Mouse (Mus musculus) urinary bladder, postnatal 14 days (tissue): ENCODE measurements at regions not wholly inside any gene's neighbourhood (a gene's known extent, or its start where the extent isn't known, plus 50 kb on each side); places are given as distances from the start of the nearest gene placed in this dataset.

Source experiments
- DNase-seq: peaks from one replicate; pipeline ENCODE4 v3.0.0; 2021; ENCODE audit warnings: low spot score

DNA sequence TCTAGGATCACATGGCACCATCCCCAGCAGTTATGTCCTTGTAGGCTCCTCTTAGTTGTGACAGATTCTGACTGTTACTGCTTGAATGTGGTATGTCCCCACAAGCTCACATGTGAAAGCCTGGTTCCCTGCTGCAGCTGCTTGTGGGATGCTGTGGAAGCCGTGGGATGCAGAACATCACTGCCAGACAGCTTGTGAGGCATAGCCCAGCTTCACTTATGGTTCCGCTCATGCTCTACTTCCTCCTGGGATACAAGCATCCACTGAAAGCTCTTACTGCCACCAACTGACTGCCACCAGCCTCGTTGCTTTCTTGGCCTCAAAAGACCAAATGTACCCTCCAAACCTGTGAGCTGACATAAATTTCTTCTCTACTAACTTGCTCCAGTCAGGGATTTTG is 167.7 kb upstream of the Ccdc122 start:
- DNase-seq: no peak

DNA sequence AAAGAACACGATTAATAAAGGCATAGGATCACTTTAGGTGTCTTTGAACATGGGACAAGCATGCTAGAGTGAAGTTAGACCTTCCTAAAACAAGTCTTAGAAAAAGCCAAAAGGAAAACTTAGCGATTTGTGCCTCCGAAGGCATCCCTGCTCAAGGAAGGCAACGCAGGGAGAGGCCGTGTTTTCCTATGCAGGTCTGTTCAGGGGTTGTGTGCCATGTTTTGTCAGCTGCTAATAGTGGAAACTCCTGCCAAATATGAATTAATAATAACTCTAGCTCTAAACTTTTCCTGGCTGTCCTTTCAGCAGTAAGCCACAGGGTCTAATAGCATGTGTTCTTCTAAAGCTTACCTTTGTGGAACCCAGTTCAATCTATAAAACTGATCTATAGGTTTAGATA is 168.4 kb upstream of the Ccdc122 start:
- DNase-seq: no peak

DNA sequence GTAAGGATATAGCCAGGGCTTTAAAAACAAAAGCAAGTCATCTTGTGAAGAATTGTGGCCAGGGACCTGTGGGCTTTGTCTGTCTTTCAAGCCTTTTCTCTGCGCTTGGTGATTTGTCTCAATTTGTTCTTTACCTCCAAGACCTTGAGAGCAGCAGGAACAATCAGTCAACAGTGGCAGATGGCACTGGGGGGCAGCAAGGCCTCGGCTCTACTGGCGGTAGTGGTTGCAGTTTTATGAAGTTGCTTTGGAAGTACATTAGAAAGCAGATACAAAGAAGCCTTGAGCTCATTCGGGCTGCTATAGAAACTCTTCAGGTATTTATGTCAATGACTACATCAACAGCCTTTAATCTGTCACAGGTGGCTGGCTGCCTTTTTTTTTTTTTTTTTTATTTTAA is 171.9 kb upstream of the Ccdc122 start:
- no peak for DNase-seq

DNA sequence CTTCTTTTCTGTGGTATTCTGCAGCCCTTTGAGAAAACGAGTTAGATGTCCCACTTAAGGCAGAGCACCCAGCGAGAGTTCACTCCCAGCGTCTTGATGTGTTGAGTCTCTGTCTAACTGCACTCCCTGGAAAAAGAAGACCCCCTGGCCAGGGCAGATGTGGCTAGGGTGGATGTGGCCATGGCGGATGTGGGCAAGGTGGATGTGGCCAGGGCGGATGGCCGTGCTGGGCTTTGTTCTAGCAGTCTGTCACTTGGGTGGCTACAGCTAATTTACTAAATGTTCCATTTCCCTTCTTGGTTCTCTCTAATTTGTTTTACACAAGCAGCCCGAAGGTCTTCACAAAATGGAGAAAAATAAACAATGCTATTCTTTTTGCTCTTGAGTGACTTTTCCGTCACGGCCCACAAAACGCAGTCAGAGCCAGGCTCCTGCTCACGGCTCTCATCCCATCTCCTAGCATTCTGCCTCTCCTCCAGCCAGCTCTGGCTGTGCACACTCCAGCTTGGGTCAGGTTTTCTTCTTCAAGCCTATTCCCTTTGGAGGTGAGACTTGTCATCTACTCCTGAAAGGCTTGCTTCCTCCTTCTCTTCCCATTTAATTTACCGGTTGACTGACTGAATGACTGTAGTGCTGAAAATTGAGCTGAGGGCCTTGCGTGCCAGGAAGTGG is 173.4 kb upstream of the Ccdc122 start:
- no peak for DNase-seq

DNA sequence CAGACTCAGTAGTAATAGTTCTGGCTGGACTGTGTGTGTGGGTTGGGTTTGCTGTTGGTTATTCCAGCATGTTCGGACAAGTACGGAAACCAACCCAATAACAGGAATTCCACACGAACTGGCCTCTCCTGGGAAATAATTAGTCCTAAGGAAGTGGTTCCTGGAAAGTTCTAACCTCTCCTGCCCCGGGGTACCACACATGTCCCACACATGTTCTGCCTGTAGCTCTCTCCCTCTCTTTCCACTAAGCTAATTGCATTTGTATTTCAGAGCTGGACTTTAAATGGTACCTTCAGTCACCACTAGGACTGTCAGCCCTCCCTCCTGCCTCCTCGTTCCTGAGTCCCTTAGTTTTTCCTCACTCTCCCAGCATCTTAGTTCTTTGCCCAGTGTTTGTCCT is 178.2 kb upstream of the Ccdc122 start:
- no peak for DNase-seq

DNA sequence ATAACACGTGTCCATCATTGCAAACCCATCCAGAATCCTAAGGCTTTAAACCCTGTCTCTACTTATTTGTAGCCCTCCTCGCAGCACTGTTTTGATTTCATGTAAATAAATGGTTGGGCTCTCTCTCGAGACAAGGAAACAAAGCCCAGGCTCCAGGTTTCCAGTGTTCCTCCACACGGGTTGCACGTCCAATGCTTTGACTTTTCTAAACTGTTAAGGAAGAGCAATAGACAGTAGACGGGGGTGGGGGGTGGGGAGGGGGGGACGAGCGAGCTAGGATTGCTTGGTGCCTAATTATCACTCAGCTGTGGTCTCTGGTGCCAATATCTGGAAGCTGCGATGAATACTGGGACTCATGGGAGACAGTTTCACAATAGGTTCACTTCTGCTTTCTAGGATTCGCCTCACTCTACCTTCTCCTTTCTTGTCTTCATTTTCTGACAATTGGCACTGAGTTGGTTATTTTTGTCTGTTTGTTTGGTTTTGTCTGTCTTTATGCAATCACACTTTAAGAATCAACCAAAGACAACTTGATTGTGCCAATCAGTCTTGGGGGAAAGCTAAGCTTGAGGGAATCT is 179.3 kb upstream of the Ccdc122 start:
- no peak for DNase-seq

DNA sequence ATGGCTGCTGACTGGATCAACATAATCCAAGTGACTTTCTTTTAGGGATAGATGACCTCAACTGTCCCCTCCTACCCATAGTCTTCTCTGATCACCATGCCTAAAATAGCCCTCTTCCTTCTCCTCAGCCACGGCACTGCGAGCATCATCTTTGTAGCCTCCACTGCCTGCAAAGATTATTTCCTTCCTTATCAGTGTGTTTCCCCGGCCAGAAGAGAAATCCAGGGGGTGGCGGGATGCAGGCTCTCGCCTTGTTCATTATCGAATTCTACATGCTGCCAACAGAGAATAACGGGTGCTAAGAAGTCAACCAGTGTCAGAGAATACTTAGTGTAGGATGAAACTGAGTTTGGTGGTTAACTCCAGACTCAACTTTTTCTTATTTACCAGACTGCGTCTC is 180.0 kb upstream of the Ccdc122 start:
- DNase-seq: no peak

DNA sequence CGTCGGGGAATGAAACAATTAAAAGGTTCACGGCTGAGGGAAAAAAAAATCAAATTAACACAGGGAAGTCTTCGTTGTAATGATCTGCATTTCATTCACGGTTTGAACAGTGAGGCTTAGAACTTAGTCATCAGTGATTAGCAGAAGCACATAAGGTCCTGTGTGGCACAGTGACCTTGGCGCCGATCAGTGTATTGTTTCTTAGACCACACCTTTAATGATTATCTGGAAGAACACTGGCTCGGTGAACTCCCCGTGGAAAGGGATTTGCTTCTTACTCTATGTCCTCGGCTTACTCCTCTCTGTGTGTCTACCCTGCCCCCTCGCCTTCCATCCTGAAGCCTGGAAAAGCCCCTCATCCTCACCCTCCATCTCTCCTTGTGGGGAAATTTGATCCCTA is 181.6 kb upstream of the Ccdc122 start:
- DNase-seq: no peak

DNA sequence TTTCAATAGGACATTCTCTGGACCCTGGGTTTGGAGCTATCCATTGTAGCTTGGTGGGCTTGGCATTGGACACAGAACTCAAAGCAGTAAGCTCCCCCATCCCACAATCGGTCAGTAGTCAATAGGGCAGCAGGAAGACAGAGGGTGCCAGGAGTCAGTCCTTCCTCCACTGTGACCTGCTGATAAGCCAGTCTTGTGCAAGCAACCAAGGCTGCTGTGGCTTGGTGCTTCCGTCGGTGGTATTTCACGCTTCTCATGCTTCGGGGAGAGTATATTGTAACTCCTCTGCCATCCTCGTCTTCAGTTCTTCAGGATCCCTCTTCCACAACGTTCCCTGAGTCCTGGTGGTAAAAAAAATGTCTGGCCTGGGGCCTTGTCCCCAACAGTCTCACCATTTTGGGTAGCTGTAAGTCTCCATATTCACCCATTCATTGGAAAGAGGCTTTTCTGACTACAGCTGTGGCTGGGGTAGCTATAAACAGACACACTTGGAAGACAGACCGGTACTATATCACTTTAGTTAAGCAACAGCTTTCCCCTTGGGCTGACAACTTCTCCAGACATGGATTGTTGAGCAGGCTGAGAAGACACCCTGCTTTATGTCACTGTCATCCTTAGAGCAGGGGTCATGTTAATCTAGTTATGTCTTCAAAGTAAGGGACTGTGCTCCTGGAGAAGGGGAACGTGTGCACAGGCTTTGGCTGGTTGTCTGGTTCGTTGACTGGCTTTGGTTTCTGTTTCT is 184.9 kb upstream of the Ccdc122 start:
- no peak for DNase-seq

DNA sequence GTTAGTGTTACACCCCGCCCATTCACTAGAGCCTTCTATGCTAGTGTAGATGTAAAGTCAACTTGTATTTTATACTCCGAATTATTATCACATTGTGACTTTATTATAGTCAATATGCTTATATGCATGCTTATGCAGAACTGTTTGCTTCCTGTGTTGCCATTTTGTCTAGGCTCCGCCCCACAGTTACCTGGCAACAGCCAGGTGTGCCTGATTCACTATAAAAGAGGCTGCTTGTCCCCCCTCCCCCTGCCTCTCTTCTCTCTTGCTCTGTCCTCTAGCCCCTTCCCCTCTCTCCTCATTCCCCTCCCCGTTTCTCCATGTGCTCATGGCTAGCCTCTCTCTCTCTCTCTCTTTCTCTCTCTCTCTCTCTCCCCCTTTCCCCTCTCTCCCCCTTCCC is 185.9 kb upstream of the Ccdc122 start:
- DNase-seq: no peak

DNA sequence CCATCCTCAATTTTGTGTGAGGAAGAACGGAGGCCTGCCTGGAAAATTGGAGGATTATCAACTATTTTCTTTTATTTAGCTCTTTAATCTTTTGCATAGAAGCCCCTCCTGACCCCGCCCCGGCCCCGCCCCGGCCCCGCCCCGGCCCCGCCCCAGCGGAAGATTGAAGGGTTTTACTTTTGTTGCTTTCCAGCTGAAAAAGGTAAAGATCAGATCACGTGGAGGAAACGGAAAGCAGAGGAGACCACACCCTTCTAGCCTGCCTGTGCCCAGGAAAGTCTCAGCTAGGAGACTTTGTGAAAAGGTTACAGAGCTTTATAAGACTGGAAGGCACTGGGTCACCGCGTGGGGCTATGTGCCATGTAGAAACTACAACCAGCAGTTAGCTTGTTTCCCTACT is 186.5 kb upstream of the Ccdc122 start:
- no peak for DNase-seq

DNA sequence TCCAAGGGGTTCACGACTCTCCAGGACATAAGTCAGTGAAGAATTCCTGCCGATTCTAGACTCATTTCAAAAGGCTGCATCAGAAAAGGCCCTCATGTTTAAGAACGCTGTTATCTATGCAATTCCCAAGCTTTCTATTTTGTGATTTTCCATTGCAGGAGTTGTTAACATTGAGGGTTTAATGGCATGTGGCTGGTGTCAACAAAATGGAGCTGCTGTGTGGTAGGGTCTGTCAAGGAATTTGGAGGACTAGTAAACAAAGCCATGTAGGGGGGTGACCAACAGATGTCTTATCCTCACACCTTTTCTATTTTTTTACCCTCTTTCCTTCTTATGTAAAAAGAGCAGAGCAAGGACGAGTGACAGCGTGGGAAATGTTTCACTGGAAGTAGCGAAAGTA is 186.9 kb upstream of the Ccdc122 start:
- DNase-seq: no peak

DNA sequence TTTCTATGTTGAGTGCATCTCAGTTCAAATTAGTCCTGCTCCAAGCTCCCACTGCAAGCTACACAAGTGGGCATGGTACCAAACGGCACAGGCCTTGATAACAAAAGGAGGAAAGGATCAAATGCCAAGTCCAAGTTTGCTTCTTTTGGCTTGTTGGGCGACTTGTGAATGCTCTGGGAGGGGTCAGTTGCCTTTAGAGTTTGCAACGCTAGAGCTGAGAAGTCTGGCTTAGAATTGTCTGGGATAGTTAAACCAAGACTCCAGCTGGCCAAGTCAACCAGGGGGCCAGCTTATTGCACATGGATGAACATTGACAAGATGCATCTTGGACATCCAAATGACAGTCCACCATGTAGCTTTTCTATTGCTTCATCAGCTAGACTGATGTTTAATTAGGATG is 187.5 kb upstream of the Ccdc122 start:
- DNase-seq: no peak

DNA sequence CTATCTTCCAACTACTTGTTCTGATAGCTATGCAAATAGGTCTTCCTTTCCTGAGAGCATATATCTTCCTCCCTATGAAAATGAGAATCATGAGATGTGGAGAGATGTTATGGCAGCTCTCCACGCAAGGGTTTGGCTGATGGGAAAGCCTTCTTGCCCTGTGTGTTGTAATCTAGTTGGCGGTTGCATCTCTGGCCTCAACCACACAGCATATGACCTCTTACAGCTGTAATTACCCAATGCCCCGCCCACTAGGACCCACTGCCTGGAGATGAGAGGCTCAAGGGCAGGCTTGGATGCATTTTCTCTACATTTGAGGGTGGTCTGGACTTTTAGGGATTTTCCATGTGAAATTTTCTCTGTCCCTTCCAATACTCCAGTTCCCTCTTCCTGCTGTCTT is 190.9 kb upstream of the Ccdc122 start:
- no peak for DNase-seq

DNA sequence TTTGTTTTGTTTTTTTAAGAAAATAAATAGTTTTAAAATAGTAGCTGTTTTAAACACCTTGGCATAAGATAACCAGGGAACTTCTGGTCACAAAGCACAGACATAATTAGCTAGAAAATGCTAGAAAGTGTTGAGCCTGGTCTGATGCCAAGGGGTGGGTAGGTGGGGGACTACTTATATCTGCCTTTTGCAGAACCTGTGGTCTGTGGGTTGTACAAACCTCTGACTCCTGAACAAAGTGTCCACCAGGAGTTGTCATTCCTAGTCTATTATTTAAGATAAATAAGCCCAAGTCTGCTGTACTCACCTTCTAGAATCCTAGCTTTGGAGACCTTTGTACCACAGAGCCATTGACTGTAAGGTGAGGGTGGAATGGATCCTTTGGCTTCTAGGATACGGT is 191.9 kb upstream of the Ccdc122 start:
- DNase-seq: no peak

DNA sequence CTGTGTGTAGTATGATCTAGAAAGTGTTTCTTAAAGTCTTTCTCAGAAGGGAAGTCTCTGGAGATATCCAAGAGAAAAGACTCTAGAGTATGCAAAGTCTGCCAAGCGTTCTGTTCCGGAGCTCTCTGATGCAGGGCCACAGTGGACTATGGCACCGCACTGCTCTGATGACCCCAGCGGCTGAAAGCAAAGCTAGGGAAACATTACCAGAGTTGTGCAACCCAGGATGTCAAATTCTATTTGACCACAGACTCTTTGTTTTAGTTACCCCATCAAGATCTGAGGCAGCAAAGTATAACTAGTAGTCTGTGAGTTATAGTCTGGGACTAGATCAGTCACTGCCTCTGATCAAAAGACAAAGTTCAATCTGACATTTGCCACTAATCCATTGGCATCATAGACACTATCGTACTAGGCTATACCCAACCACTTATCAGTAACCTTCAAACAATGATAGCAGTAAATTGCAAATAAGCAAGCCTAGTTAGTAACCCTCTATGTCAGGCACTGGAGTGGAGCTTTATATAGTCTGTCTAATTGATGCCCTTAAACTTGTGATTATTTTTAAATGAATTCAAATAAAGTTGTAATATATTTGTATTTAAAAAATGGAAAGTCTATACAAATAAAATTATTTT is 198.9 kb upstream of the Ccdc122 start:
- DNase-seq: no peak

DNA sequence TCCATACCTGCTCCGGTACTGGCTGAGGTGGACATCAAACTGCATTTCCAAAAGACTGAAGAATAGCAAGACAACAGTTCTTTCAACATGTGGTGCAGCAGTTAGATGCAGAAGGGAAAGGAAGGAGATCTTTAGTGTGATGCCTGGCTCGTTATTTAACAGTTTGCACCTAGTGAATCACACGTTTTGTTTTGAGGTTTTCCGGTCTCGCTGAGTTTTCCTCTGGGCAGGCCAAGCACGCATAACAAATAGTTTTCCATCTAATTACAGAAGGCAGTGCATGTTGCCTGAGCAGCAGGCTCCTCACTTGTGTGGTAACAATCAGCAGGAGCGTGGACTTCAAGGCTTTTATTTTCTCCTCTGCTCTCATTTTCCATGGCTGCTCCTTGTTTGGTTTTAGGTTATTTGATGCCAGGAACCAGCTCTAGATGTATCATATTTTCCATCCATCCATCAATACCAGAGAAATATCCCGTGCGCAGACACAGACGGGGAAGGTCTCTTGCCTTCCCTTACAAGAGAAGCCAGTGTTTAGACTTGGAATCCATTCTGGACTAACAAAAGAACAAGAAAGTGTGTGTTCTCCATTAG is 199.6 kb upstream of the Ccdc122 start:
- DNase-seq: no peak

DNA sequence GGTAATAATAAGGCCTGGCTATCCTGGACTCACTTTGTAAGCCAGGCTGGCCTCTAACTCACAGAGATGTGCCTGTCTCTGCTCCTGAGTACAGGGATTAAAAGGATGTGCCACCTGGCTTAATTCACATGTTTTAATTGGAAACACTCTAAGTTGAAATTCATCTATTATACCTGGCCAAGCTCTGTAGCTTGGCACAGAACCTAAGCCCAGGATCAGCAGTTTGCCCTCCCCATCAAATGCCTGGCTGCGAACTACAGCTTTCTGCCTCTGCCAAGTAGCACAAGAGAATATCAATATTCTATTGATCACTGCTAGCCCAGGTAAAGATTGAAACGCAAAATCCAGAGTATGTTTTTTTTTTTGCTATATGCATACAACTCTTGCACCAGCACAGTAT is 200.3 kb upstream of the Ccdc122 start:
- no peak for DNase-seq

DNA sequence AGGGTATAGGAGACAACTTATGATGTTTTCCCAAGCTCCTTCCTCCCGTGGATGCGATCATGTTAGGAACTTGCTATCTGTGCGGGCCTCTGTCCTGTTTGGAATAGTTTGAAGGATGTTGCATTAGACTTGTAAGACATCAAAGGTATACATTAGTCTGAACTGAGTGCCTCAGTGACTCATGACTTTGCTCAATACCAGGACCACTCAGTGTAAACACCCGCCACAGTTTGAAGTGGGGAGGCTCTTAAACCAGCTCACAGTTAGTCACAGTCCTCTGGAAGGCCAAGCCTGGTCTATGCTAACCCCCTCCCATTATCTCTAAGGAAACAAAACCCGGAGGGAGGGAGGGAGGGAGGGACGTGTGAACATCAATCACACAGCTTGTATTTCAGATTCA is 202.5 kb upstream of the Ccdc122 start:
- no peak for DNase-seq

DNA sequence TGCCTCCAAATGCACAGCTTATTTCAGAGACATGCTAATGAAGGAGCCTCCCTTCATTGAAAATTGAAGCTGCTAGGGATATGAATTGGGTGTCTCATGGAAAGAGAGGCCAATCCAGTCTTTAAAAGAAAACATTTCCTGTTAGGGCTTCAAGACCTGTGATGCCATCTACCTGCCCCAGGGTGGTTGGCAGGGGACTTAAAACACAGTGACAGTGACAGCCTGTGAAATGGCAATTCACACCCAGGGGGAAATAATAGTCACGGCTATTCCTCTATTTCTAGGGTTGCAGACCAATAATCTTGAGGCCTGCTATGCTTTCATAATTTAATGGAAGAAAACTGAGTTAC is 207.4 kb upstream of the Ccdc122 start:
- DNase-seq: no peak

DNA sequence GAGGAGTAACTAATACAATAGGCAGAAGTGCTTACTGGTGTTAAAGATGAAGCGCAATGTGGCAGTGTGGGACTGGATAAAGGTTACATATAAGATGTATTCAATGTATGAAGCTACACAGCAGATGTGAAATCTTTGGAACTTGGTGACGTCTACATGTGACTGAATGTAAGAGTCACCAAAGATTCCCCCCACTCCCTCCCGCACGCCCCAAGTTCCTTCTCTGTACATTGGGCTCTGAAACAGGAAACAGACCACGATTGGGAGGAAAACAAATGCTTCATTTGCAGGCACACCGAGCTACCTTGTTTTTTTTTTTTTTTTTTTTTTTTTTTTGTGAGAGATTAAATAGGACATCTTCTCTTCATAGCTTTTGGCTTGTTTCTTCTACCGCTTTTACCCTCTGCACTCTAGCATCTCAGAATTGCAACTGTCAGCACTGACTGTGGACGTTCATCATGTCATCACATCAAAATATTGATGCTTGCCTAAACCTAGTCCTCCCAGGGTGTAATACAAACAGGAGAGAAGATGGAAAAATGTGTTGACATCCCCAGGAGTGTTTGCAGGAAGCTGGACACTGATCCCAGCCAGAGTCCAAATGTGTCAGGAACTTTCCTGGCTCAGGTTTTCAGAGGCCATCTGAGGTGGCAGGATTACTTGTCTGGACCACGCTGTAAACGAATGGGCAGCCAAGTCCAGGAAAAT is 208.0 kb upstream of the Ccdc122 start:
- DNase-seq: no peak

DNA sequence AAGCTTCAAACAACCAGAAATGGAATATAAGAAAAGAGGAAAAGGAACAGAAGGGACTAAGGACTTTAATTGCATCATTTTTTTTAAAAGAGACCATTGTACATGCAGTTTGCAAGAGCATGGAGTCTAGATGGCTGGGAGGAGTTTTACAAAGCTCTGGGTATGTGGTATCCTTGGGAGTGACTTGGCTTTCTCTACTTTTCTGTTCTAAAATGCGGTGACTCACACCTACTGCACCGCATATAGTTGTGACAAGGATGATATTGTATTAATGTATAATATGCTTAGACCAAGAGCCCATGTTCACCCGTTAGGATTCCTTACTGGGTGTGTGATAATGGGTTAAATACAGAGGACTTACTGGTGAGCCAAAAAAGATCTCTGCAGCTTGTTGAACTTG is 212.5 kb upstream of the Ccdc122 start:
- no peak for DNase-seq
